Comparison of ENCODE assay signal across 25 mouse cellular contexts in genomic region chr14:51789196-51789595, GRCm38 (mm10). TPM values are rescaled to one million over a fixed set of nuclear protein-coding genes. Genes with fewer than 3 reads are reported as not detected.
A peak's percentile ranks its signal among the peaks of the same experiment; 100 is the strongest.
DNase-seq lines count a peak whose midpoint lies in the region; ATAC-seq and TF ChIP-seq lines count a peak whose summit lies in the region.
"Had no signal": no experiment of that assay in that cellular context is flagged by ENCODE, and none has a peak within 500 bp of the region (broad histone marks: within the 10 kb centered on the region; RNA-seq: fewer than 3 reads in every experiment).

No protein-coding gene starts in this region.

- no peaks in the 10 kb centered on the region for H3K4me1 ChIP-seq in cerebellum, adult 2 months (ENCODE audit: control insufficient read depth, insufficient read depth, low read length)
- H3K4me1 ChIP-seq: midbrain, embryonic 13.5 days had no signal

- ATAC-seq in megakaryocyte progenitor cell, adult 5-6 weeks (replicated peaks; ENCODE audit: poor library complexity) = 0 out of 2 replicates have a peak, but pooled peaks have one; percentile 42
- ATAC-seq: intestine, embryonic 16.5 days; midbrain, embryonic 13.5 days had no signal

- no peak overlapping the region for H3K27ac ChIP-seq in layer of hippocampus, adult 2 months
- H3K27ac ChIP-seq in cerebellum, adult 2 months (ENCODE audit: insufficient read depth, low read length) = no peak overlapping the region
- H3K27ac ChIP-seq: midbrain, embryonic 13.5 days had no signal

- H3K4me3 ChIP-seq in layer of hippocampus, adult 2 months = no peak overlapping the region
- no peak overlapping the region for H3K4me3 ChIP-seq in cerebellum, adult 2 months (replicated peaks; ENCODE audit: insufficient read depth, low read depth, low read length)
- H3K4me3 ChIP-seq: midbrain, embryonic 13.5 days had no signal

- 94% methylated on average over 2 of the region's 2 CpGs for WGBS in cerebellum, adult 2 months

- TF ChIP-seq CTCF in layer of hippocampus, adult 2 months (conservative IDR thresholded peaks at IDR 0.05) = peak; percentile 43
- no peak for TF ChIP-seq CTCF in cerebellum, adult 2 months (IDR thresholded peaks at IDR 0.05; ENCODE audit: borderline replicate concordance, insufficient read depth, low read depth, low read length)

- H3K27me3 ChIP-seq in cerebellum, adult 2 months (ENCODE audit: control insufficient read depth, insufficient read depth, low read length) = no peaks in the 10 kb centered on the region
- H3K27me3 ChIP-seq: midbrain, embryonic 13.5 days had no signal

- TF ChIP-seq POLR2A in cerebellum, adult 2 months (IDR thresholded peaks at IDR 0.05; ENCODE audit: borderline replicate concordance, insufficient read depth, low read length) = no peak

- DNase-seq in layer of hippocampus, adult 2 months (ENCODE audit: low spot score in 2 of 2) = no peak
- no peak for DNase-seq in layer of hippocampus, adult 11-12 months (ENCODE audit: low spot score)
- DNase-seq in CD4-positive helper T cell, adult 2 months (ENCODE audit: low read depth, low spot score) = peak; percentile 13
- DNase-seq in MEL-GATA-1-ER (ENCODE audit: extremely low read depth, low read depth) = peak; percentile 9
- DNase-seq in kidney, postnatal 10 days = no peak
- no peak for DNase-seq in cerebellum, adult 2 months
- DNase-seq: kidney, postnatal 25 days; lung, postnatal 10 days; right cerebral cortex, postnatal 4 days; thymus, adult 18-20 months had no signal

RNA-seq across cellular contexts. Expression of gene AY358078, which starts 10.7 kb away (rescaled TPM):
- total RNA-seq in layer of hippocampus, adult 2 months (2021) = not detected
- total RNA-seq in megakaryocyte progenitor cell, adult 5-6 weeks (2015) = not detected in 2 replicates
- total RNA-seq in megakaryocyte progenitor cell, adult 5-6 weeks (2017) = not detected in 2 replicates
- not detected in 2 replicates for polyA plus RNA-seq in cerebellum, adult 2 months (2012; rRNA removed)
- total RNA-seq: adrenal gland, postnatal 4 days; common myeloid progenitor, adult 5-6 weeks; G1E; layer of hippocampus, postnatal 25 days; left cerebral cortex, postnatal 25 days; liver, adult 2 months had no signal
- polyA plus RNA-seq: embryonic facial prominence, embryonic 14.5 days; forebrain, embryonic 11.5 days; frontal cortex, adult 2 months; G1E; gonadal fat pad, adult 2 months; heart, embryonic 16.5 days; hindbrain, embryonic 11.5 days; intestine, embryonic 16.5 days; liver, adult 2 months; midbrain, embryonic 13.5 days had no signal

RNA-seq across cellular contexts. Expression of gene Ang4, which starts 15.8 kb away (rescaled TPM):
- total RNA-seq in layer of hippocampus, adult 2 months (2021) = not detected
- not detected in 2 replicates for total RNA-seq in megakaryocyte progenitor cell, adult 5-6 weeks (2015)
- total RNA-seq in megakaryocyte progenitor cell, adult 5-6 weeks (2017) = not detected in 2 replicates
- polyA plus RNA-seq in cerebellum, adult 2 months (2012; rRNA removed) = not detected in 2 replicates
- total RNA-seq: adrenal gland, postnatal 4 days; common myeloid progenitor, adult 5-6 weeks; layer of hippocampus, postnatal 25 days; left cerebral cortex, postnatal 25 days; liver, adult 2 months had no signal
- polyA plus RNA-seq: embryonic facial prominence, embryonic 14.5 days; forebrain, embryonic 11.5 days; frontal cortex, adult 2 months; G1E; gonadal fat pad, adult 2 months; hindbrain, embryonic 11.5 days; liver, adult 2 months; midbrain, embryonic 13.5 days had no signal

Comparison
In these comparisons a context has a peak if more than half of its experiments do, and no peak if none do; other contexts are left out.
1. DNase-seq: peak in CD4-positive helper T cell, adult 2 months (single experiment) and MEL-GATA-1-ER (single experiment); none in layer of hippocampus, adult 2 months (0 of 2), layer of hippocampus, adult 11-12 months (single experiment), kidney, postnatal 10 days (single experiment) and cerebellum, adult 2 months (0 of 2).